Mouse (Mus musculus) heart, embryonic 13.5 days (tissue): ENCODE measurements at regions not wholly inside any gene's neighbourhood (a gene's known extent, or its start where the extent isn't known, plus 50 kb on each side); places are given as distances from the start of the nearest gene placed in this dataset.

Experiments
- ATAC-seq: fragments of 200-750 bp; cut with Nextera tagmentation; 2 replicates; pipeline ENCODE4 v1.8.0; 2017; ENCODE audit warnings: moderate TSS enrichment; ENCODE audit not compliant: insufficient number of reproducible peaks, low FRiP score, low TSS enrichment; ENCODE audit errors: extremely low read depth
- H3K27ac ChIP-seq: fragments of 300-500 bp; sonication (generic); replicated peaks from 2 replicates; pipeline ENCODE4 v1.5.1; 2015; ENCODE audit warnings: moderate library complexity, mild to moderate bottlenecking, inconsistent platforms
- H3K27me3 ChIP-seq: fragments of 300-500 bp; sonication (generic); replicated peaks from 2 replicates; pipeline ENCODE4 v1.6.1; 2015; ENCODE audit warnings: mild to moderate bottlenecking, inconsistent platforms
- H3K36me3 ChIP-seq: fragments of 300-500 bp; sonication (generic); 2 replicates; pipeline ENCODE4 v1.6.1; 2015; ENCODE audit warnings: mild to moderate bottlenecking, inconsistent platforms
- H3K4me1 ChIP-seq: fragments of 300-500 bp; sonication (generic); 2 replicates; pipeline ENCODE4 v1.6.1; 2015; ENCODE audit warnings: inconsistent platforms
- H3K4me2 ChIP-seq: fragments of 300-500 bp; sonication (generic); 2 replicates; pipeline ENCODE4 v1.6.1; 2015; ENCODE audit warnings: inconsistent platforms, mild to moderate bottlenecking, moderate library complexity
- H3K4me3 ChIP-seq: fragments of 300-500 bp; sonication (generic); 2 replicates; pipeline ENCODE4 v1.5.1; 2015; ENCODE audit warnings: moderate library complexity, mild to moderate bottlenecking, inconsistent platforms
- H3K9ac ChIP-seq: fragments of 300-500 bp; sonication (generic); 2 replicates; pipeline ENCODE4 v1.6.1; 2015; ENCODE audit warnings: inconsistent platforms, mild to moderate bottlenecking, moderate library complexity
- H3K9me3 ChIP-seq: fragments of 300-500 bp; sonication (generic); 2 replicates; pipeline ENCODE4 v1.6.1; 2016; ENCODE audit warnings: inconsistent platforms
- WGBS: fragments of 180-500 bp; shearing (Covaris S2); methylation state at CpG from one replicate; pipeline ENCODE4 v1.1.7; 2015; ENCODE audit warnings: mixed read lengths; 5-methylcytosine and 5-hydroxymethylcytosine counted together

DNA sequence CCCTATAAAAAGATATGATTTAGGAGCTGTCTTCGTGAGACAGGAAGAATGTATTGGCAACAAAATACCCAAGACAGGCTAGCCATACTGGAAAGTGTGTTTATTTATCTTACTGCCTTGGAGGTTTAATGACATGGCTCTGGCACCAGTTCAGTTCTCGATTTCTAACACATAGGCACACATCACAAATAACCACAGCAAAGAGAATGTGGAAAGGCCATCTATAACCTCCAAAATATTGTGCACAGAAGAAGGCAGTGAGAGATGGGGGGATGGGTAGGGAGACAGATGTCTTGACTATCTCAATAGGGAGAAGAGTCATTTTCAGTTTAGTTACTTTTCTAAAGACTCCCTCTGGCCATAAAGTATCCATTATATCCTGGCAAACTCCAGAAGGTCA is 90.5 kb downstream of the Minar1 start:
- 40% methylated on average over 2 of the region's 2 CpGs for whole genome bisulfite sequencing
- H3K4me3 ChIP-seq, result no peak overlapping the region

DNA sequence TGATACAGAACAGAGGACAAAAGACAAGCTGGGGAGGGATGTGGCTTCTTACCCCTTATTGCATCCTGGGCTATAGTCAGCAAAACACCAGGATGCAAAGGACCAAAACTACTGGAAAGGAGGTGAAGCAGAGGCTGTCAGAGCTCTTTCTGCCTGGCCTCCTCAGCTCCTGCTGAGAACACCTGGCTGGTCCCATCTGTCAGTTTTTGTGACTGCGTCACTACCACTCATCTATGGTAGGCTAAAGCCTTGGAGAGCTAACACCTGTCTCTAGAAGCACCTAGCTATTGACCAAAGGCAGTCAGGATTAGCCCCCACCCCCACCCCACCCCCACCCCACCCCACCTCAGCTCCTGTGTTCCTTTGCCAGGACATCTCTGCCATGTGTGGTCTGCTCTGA is 98.8 kb downstream of the Minar1 start:
- Histone ChIP-seq H3K4me1 (no peaks in the 10 kb centered on the region), H3K4me3 (no peak overlapping the region), H3K27me3 (no peaks in the 10 kb centered on the region), H3K27ac (no peak overlapping the region), H3K4me2 (no peak overlapping the region), H3K9ac (no peak overlapping the region), H3K9me3 (no peaks in the 10 kb centered on the region), H3K36me3 (no peaks in the 10 kb centered on the region)
- WGBS, result 89% methylated on average over 1 of the region's 1 CpGs
- ATAC-seq, result no peak

More for the DNA sequence above, 90.5 kb downstream of the Minar1 start:
- Histone ChIP-seq H3K4me2 (no peak overlapping the region), H3K27ac (no peak overlapping the region), H3K9me3 (no peaks in the 10 kb centered on the region), H3K9ac (no peak overlapping the region), H3K4me1 (no peaks in the 10 kb centered on the region), H3K27me3 (no peaks in the 10 kb centered on the region), H3K36me3 (no peaks in the 10 kb centered on the region)
- ATAC-seq, result no peak

DNA sequence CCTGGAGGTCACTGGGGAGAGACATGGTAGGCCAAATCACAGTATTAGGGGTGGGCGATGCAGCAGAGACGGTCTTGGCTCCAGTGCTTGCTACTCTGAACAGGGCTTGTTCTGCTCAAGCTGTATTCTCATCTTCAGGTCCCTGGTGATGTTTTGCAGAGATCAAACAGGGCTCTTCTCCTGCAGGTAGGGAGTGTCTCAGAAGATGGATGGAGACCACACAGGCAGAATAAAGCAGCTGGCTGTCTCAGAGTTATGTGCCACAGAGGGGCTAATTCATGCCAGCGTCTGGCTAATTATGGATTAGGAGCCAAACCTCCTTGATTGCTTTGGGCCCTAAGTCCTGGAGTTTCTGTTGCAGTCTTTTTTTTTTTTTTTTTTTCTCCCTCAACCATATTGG is 99.2 kb downstream of the Minar1 start:
- no peaks in the 10 kb centered on the region for H3K27me3 ChIP-seq
- ATAC-seq, result no peak
- no peaks in the 10 kb centered on the region for H3K36me3 ChIP-seq
- no peak overlapping the region for H3K4me2 ChIP-seq
- H3K9me3 ChIP-seq, result no peaks in the 10 kb centered on the region
- WGBS, result 68% methylated on average over 3 of the region's 3 CpGs
- no peaks in the 10 kb centered on the region for H3K4me1 ChIP-seq
- H3K27ac ChIP-seq, result no peak overlapping the region
- H3K9ac ChIP-seq, result no peak overlapping the region
- H3K4me3 ChIP-seq, result no peak overlapping the region

DNA sequence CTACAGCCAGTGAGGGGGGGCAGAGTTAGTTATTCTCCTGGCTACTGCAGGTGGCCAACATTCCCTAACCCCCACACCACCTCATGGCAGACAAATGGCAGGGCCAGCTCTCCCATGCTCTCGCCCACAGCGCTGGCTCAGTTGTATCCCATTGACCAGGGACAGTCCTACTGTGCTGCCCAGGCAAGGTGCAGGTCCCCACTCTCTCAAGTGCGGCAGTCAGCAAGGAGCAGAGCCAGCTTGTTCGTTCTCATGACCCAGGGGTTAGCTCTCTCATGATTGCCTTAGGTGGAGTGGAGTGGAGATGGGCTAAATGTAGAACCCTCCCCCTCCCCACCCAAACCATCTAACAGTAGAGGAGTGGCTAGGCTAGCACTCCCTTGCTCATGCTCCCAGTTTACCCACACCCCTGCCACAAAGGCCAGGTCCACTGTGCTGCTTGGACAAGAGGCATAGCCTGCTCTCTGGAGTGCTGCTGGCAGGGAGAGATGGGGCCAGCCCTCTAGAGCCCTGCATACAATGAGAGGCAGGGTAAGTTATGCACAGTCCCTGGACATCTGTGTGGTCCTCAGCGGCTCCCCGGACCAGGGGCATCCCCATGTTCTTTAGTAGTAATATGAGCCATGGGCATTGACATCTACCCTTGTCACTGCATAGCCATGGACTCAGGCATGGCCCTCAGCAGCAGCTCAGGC is 114.4 kb downstream of the Minar1 start:
- WGBS, result 75% methylated on average over 6 of the region's 6 CpGs
- Histone ChIP-seq H3K4me2 (no peak overlapping the region), H3K9ac (no peak overlapping the region), H3K36me3 (no peaks in the 10 kb centered on the region), H3K9me3 (no peaks in the 10 kb centered on the region), H3K4me1 (no peaks in the 10 kb centered on the region), H3K27me3 (no peaks in the 10 kb centered on the region), H3K4me3 (no peak overlapping the region), H3K27ac (no peak overlapping the region)
- ATAC-seq, result no peak

DNA sequence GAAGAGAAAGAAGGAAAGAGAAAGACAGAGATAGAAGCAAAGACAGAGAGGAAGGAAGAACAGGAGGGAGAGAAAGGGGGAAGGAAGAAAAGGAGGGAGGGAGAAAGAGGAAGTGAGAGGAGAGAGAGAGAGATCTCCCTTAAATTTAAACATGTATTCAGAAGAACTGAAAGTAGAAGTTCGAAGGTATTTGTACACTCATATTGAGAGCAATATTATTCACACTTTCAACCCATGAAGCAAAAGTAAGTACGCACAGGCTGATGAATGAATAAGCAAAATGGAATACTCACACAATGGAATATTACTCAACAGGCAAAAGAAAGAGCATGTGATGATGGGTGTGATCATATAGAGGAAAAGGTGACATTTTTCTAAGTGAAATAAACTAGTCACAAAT is 120.8 kb downstream of the Minar1 start:
- no peak for ATAC-seq
- no peaks in the 10 kb centered on the region for H3K4me1 ChIP-seq
- WGBS, result 66% methylated on average over 2 of the region's 2 CpGs

DNA sequence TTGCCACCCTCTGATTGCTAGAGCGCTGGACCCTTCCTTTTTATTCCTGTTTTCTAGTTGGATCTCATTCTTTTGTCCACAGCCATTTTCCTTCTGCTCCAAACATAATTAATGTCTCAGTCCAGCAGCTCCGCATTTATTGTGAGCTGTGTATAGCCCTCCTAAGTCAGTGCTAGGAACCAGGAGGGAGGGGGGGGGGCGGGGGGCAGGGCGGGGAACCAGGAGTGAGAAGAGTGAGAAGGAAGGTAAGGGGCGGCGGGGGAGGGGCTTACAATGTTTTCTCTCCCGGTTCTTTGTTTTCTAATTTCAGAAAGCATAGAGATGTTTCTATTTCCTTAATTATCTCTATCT is 125.6 kb downstream of the Minar1 start:
- no peak overlapping the region for H3K9ac ChIP-seq
- H3K27me3 ChIP-seq, result no peaks in the 10 kb centered on the region
- no peak for ATAC-seq
- no peaks in the 10 kb centered on the region for H3K4me1 ChIP-seq
- 0 out of 2 replicates have a peak overlapping the region, but pooled peaks have one; percentile 16 for H3K4me3 ChIP-seq
- peak overlapping the region; percentile 31 for H3K4me2 ChIP-seq
- H3K36me3 ChIP-seq, result no peaks in the 10 kb centered on the region
- H3K27ac ChIP-seq, result no peak overlapping the region
- peaks cover 4% of the 10 kb centered on the region; the same call in 1 of the 2 replicates for H3K9me3 ChIP-seq
- whole genome bisulfite sequencing, result 31% methylated on average over 7 of the region's 7 CpGs

More for the DNA sequence above, 120.8 kb downstream of the Minar1 start:
- no peaks in the 10 kb centered on the region for H3K36me3 ChIP-seq
- H3K27me3 ChIP-seq, result no peaks in the 10 kb centered on the region
- H3K4me3 ChIP-seq, result no peak overlapping the region
- H3K9me3 ChIP-seq, result peaks cover 4% of the 10 kb centered on the region; the same call in 1 of the 2 replicates
- H3K27ac ChIP-seq, result no peak overlapping the region
- H3K9ac ChIP-seq, result no peak overlapping the region
- no peak overlapping the region for H3K4me2 ChIP-seq

DNA sequence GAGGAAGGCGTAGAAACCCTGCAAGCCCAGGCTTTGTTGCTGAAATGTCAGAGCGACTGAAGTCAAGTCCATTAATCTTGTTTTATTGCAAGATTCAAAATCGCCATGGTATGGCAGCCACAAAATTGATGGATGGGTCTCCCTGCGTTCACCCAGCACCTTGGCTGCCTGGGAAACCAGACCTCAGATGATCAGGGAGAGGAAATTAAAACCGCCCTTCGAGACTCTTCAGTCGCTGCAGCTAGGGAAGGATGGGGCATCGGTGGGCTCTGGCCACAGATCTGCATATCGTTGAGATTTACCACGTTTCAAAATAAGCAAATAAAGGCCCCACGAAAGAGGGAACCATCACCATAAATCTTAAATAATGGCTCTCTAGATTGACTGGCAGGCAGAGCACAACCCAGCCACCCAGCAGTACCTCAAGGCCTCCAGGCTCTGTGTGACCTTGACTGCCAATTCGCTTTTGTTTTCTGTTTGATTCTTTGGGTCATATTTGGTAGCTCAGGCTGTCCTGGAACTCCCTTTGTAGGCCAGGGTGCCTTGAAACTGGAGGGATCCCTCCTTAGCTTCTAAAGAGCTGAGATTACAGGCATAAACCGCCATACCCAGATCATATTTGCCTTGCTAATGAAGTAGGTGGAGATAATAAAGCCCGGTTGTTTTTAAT is 126.1 kb downstream of the Minar1 start:
- H3K4me1 ChIP-seq, result no peaks in the 10 kb centered on the region

DNA sequence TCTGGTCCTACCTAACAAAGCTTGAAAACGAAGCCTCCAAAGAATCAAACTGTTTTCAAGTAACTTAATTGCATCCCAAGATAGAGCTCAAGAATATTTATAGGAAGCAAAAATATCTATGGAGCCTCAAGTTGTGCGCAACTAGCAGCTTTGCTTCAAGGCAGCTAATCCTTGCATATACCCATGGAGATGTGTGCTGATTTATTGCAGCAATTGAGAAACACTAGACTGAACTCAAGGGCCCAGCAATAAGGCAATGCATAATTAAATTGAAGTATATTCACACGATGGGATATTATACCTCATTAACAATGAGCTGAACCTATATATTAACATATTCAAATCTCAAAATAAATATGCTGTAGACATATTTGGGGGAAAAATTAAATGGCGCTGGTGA is 135.3 kb downstream of the Minar1 start:
- Histone ChIP-seq H3K4me1 (no peaks in the 10 kb centered on the region), H3K27ac (no peak overlapping the region), H3K4me3 (no peak overlapping the region), H3K36me3 (no peaks in the 10 kb centered on the region), H3K27me3 (no peaks in the 10 kb centered on the region), H3K9me3 (no peaks in the 10 kb centered on the region), H3K4me2 (no peak overlapping the region), H3K9ac (no peak overlapping the region)
- ATAC-seq, result no peak
- 78% methylated on average over 4 of the region's 4 CpGs for WGBS

More for the DNA sequence above, 126.1 kb downstream of the Minar1 start:
- Histone ChIP-seq H3K4me2 (peak overlapping the region; percentile 31), H3K9me3 (no peaks in the 10 kb centered on the region), H3K27ac (no peak overlapping the region), H3K4me3 (0 out of 2 replicates have a peak overlapping the region, but pooled peaks have one; percentile 16), H3K27me3 (no peaks in the 10 kb centered on the region), H3K36me3 (no peaks in the 10 kb centered on the region), H3K9ac (no peak overlapping the region)
- no peak for ATAC-seq
- WGBS, result 63% methylated on average over 14 of the region's 14 CpGs

DNA sequence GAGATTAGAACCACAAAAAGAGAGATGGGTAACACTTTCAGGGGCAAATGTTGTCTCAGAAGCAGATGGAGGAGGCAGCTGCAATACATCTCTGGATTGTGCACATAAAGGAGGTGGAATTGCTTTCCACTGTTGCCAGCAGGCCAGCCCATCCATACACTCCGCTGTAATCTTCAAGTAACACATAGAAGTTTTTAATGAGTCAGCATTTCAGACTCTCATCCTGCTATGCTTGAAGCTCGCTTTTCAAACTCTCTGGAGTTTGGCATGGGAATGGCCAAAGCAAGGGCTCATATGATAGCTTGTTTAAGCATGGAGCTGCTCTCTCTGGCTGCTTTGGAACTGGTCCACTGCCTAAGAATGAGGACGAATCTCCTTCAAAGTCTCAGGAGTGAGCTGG is 143.5 kb downstream of the Minar1 start:
- Histone ChIP-seq H3K9ac (no peak overlapping the region), H3K4me3 (no peak overlapping the region), H3K36me3 (no peaks in the 10 kb centered on the region), H3K27me3 (no peaks in the 10 kb centered on the region), H3K27ac (no peak overlapping the region), H3K9me3 (no peaks in the 10 kb centered on the region), H3K4me2 (no peak overlapping the region), H3K4me1 (no peaks in the 10 kb centered on the region)
- WGBS, result 65% methylated on average over 3 of the region's 3 CpGs
- no peak for ATAC-seq

DNA sequence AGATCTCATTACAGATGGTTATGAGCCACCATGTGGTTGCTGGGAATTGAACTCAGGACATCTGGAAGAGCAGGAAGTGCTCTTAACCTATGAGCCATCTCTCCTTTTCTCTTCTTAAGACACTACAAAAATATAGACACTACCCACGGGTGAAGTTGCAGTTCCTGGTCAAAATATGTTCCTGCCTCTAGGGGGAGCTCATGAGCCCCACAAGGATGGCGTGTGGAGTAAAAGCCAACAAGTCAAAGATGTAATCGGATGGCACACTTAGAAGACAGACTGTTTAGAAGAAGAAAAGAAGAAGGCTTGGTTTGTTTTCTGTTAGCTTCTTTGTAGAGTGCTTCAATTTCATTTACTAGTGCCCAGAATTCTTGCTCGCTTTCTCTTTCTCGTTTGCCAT is 161.7 kb downstream of the Minar1 start:
- no peak for ATAC-seq
- Histone ChIP-seq H3K4me2 (no peak overlapping the region), H3K27me3 (no peaks in the 10 kb centered on the region), H3K36me3 (no peaks in the 10 kb centered on the region), H3K27ac (no peak overlapping the region), H3K9ac (no peak overlapping the region), H3K4me1 (no peaks in the 10 kb centered on the region), H3K9me3 (no peaks in the 10 kb centered on the region), H3K4me3 (no peak overlapping the region)
- whole genome bisulfite sequencing, result 32% methylated on average over 5 of the region's 5 CpGs

DNA sequence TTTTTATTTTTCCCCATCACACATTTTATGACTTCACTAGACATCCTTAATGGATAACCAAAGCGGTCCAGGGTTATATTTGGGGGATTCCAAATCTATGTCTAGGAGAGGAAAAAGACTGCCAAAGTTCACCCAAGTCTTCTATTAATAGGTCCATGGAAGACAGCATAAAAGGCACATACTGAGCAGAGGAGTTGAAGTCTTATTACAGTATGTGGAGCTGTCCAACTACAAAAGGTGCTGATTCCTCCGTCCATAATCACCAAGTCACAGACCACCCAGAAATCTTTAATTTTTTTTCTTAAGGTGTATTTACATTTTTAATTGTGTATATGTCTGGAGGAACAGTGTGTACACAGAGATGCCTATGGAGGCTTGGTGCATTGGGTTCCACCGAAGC is 166.3 kb downstream of the Minar1 start:
- WGBS, result 66% methylated on average over 3 of the region's 3 CpGs
- Histone ChIP-seq H3K4me1 (no peaks in the 10 kb centered on the region), H3K4me3 (no peak overlapping the region), H3K9ac (no peak overlapping the region), H3K9me3 (no peaks in the 10 kb centered on the region), H3K27ac (no peak overlapping the region), H3K4me2 (no peak overlapping the region), H3K27me3 (no peaks in the 10 kb centered on the region), H3K36me3 (no peaks in the 10 kb centered on the region)
- no peak for ATAC-seq

DNA sequence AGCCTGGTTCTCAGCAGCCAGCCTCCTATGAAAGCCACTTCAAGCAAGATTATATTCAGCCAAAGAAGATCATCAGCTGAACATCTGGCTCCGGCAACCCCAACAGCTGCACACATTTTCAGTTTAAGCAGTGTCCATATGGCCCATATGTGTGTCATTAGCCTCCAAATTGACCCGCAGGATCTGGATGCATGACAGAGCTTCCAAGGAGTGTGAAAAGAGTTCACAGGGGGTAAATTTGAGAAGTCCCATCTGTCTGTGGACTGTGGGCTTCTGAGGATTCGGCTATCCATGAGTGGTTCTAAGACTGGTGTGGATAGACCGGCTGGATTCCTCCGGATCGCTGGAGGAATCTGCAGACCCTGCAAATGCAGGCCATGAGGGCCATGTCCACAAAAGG is 173.3 kb downstream of the Minar1 start:
- 80% methylated on average over 6 of the region's 6 CpGs for WGBS
- Histone ChIP-seq H3K36me3 (no peaks in the 10 kb centered on the region), H3K4me1 (no peaks in the 10 kb centered on the region), H3K4me3 (no peak overlapping the region), H3K27me3 (no peaks in the 10 kb centered on the region), H3K27ac (no peak overlapping the region), H3K4me2 (no peak overlapping the region), H3K9ac (no peak overlapping the region), H3K9me3 (no peaks in the 10 kb centered on the region)
- no peak for ATAC-seq
